Mouse (Mus musculus) neural tube, embryonic 14.5 days (tissue): ENCODE data around the gene Bcl7a. TPM values are rescaled to one million over a fixed set of nuclear protein-coding genes. Genes with fewer than 3 reads are reported as not detected.
A peak's percentile ranks its signal among the peaks of the same experiment; 100 is the strongest.

ENCODE experiments used
- ATAC-seq: fragments of 200-750 bp; cut with Nextera tagmentation; 2 replicates; pipeline ENCODE4 v1.8.0; 2017; ENCODE audit warnings: low read depth, mild to moderate bottlenecking, moderate TSS enrichment, moderate library complexity
- H3K27ac ChIP-seq: fragments of 300-500 bp; sonication (generic); 2 replicates; pipeline ENCODE4 v1.5.1; 2014; ENCODE audit warnings: low read depth, mild to moderate bottlenecking, control low read depth, low read length, moderate library complexity, mixed read lengths
- H3K27me3 ChIP-seq: fragments of 300-500 bp; sonication (generic); 2 replicates; pipeline ENCODE4 v1.6.1; 2014; ENCODE audit warnings: low read length; ENCODE audit not compliant: control insufficient read depth, insufficient read depth
- H3K36me3 ChIP-seq: fragments of 300-500 bp; sonication (generic); 2 replicates; pipeline ENCODE4 v1.6.1; 2014; ENCODE audit warnings: low read length, mixed read lengths; ENCODE audit not compliant: control insufficient read depth, insufficient read depth
- H3K4me1 ChIP-seq: fragments of 300-500 bp; sonication (generic); 2 replicates; pipeline ENCODE4 v1.6.1; 2014; ENCODE audit warnings: low read length; ENCODE audit not compliant: control insufficient read depth, insufficient read depth
- H3K4me2 ChIP-seq: fragments of 300-500 bp; sonication (generic); 2 replicates; pipeline ENCODE4 v1.6.1; 2014; ENCODE audit warnings: mild to moderate bottlenecking, low read depth, low read length, control low read depth
- H3K4me3 ChIP-seq: fragments of 300-500 bp; sonication (generic); 2 replicates; pipeline ENCODE4 v1.5.1; 2014; ENCODE audit warnings: low read depth, low read length, control low read depth, mixed read lengths
- H3K9ac ChIP-seq: fragments of 300-500 bp; sonication (generic); replicated peaks from 2 replicates; pipeline ENCODE4 v1.6.1; 2014; ENCODE audit warnings: low read depth, mild to moderate bottlenecking, control low read depth, low read length, mixed read lengths
- H3K9me3 ChIP-seq: fragments of 300-500 bp; sonication (generic); 2 replicates; pipeline ENCODE4 v1.6.1; 2016; ENCODE audit warnings: low read length; ENCODE audit not compliant: control insufficient read depth
- WGBS: fragments of 180-500 bp; shearing (Covaris S2); extraction: QIAGEN DNeasy Blood & Tissue Kit; methylation state at CpG from one replicate; pipeline ENCODE4 v1.1.7; 2014; 5-methylcytosine and 5-hydroxymethylcytosine counted together
- polyA plus RNA-seq: library from polyadenylated mRNA; unstranded; fragments of >200 nt; fragmentation: Nextera tagmentation; extraction: Ambion mirVana; gene quantifications from 2 replicates; pipeline ENCODE4 v1.2.1, GENCODE M21; 2014

Gene Bcl7a
- 38.7 and 40.8 TPM in 2 replicates for polyA plus RNA-seq

DNA sequence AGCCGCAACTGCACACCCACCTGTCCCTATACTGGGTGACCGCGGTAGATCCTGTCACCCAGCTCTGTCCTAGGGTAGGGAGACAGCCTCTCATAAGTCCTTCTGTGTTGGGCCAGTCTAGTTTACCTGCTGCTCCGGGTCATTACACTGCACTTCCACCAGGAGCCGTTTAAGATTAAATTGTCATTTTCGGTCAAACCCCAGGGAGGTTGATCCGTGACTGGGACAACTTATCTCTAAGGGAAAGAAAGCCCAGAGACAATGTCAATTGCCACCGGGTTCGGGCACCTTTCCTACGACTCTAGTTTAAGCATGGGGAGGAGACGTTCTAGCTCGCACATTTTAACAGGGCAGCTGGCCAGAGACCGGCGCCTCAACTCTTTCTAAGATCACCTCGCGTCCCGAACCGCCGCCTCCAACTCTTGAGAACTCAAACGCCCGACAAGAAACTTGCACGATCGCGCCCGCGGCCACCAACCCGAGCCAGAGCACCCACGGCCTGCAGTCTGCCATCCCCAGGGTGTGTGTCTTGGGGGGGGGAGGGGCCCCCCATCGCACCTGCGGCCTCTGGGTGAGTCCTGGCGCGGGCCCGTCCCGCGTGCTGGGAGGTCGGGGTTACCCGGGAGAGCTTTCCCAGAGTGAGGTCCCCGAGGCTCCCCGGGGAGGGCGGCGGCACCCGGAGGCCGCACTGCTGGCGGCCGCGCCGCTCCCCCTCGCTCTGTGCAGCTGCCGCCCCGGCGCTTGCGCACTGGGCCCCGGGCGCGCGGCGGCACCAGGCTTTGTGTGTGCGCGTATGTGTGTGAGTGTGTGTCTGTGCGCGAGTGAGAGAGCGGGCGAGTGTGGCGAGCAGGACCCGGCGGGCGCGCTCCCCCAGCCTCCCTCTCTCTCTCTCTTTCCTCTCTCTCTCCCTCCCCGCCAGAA is at the start of gene Bcl7a:
Bcl7a (plus strand) TSS at position 128 of the 921 bp plus-strand sequence.
- Histone ChIP-seq H3K27ac (peak within 1 kb of the TSS; percentile 98), H3K27me3 (no peaks in the 10 kb centered on the region), H3K9ac (peak within 1 kb of the TSS; percentile 85), H3K9me3 (no peaks in the 10 kb centered on the region), H3K4me2 (peak within 1 kb of the TSS; percentile 90), H3K4me1 (peaks cover 24% of the 10 kb centered on the region), H3K4me3 (peak within 1 kb of the TSS; percentile 88), H3K36me3 (no peaks in the 10 kb centered on the region)
- WGBS: 2% methylated on average over 68 of the region's 69 CpGs
- peak; percentile 85 for ATAC-seq

DNA sequence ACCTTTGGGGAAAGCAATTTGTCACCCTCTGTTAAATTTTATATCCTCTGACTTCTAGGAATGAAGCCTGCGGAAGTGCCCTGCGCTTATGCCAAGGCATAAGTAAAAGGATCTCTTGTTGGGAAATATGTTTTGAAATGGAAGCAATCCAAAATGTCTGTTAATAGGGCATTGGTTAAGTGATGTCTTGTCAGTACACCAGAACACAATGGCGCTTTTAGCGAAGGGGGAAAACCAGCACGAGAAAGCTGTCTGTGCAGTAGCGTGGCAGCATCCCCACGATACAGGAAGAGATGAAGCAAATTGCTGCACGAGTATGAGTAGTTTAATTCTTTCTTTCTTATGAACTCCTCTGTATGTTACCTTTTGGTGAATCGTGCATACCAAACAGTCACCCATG is 49.0 kb upstream of the Bcl7a start:
- no peaks in the 10 kb centered on the region for H3K36me3 ChIP-seq
- H3K4me3 ChIP-seq: no peak overlapping the region
- no peak overlapping the region for H3K9ac ChIP-seq
- H3K4me2 ChIP-seq: no peak overlapping the region
- no peak overlapping the region for H3K27ac ChIP-seq
- ATAC-seq: no peak
- WGBS: 52% methylated on average over 9 of the region's 9 CpGs
- no peaks in the 10 kb centered on the region for H3K9me3 ChIP-seq
- H3K4me1 ChIP-seq: 0 out of 2 replicates have a peak, but pooled peaks cover 4% of the 10 kb centered on the region
- H3K27me3 ChIP-seq: no peaks in the 10 kb centered on the region

DNA sequence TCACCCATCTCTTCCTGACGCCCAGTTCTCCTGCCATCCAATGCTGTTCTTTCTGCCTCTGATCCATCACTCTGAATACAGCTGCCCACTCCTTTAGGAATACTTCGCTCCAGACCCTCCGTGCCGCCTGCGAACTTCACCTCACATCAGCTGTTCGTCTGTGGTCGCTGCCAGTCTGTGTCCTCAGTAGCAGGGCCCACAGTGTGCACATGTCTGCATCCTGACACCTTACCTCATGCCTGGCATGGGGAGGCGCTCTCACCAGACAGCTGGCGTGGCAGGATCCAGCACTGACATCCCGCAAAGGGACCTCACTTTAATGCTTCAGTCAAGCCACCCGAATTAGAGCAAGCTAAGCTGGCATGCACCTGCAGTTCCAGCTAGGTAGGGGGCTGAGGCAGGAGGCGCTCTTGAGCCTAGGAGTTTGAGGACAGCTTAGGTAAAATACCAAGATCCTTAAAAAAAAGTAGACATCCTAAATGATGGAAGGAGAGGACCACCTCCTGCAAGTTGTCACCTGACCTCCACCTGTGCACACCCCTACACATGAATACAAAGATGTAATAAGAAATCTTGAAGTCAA is 47.3 kb upstream of the Bcl7a start:
- H3K9me3 ChIP-seq: no peaks in the 10 kb centered on the region
- no peak overlapping the region for H3K4me2 ChIP-seq
- no peak overlapping the region for H3K9ac ChIP-seq
- no peaks in the 10 kb centered on the region for H3K36me3 ChIP-seq
- H3K4me3 ChIP-seq: no peak overlapping the region
- WGBS: 68% methylated on average over 12 of the region's 12 CpGs
- no peaks in the 10 kb centered on the region for H3K27me3 ChIP-seq
- no peak overlapping the region for H3K27ac ChIP-seq
- ATAC-seq: no peak
- H3K4me1 ChIP-seq: peaks cover 17% of the 10 kb centered on the region

DNA sequence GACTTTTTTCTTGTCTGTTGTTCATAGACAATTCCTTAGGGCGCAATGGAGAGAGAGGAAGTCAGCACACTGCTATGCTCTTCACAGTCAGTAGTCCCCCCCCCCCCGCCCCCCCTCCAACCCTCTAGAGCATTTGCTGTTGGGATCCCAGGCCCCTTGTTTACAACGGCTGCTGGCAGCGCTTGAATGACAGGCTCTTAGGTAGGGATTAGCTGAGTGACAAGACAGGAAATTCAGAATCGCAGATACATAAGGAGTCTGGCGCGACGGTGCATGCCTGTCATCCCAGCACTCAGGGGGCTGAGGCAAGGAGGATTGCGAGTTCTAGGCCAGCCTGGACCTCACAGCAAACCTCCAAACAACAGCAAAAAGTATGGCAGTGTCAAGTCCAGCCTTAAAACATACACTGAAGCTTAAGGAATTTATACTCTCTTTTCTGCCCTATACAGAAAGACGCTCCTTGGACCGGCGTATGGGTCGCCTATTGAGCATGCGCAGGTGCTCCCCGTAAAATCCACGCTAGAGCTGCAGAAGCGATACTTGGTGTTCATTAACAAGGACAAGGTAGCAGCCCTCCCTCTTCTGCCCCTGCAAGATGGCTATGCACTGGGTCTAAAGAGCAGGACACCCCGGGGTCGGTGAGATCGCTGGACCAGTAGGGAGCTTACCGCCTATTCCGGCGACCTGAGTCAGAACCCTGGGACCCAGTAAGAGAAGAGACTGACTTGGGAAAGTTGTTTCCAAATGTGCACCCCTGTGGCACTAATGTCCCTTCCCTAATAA is 46.5 kb upstream of the Bcl7a start:
- 62% methylated on average over 22 of the region's 23 CpGs for WGBS
- no peak overlapping the region for H3K4me2 ChIP-seq
- no peaks in the 10 kb centered on the region for H3K36me3 ChIP-seq
- H3K9ac ChIP-seq: no peak overlapping the region
- no peak for ATAC-seq
- no peaks in the 10 kb centered on the region for H3K27me3 ChIP-seq
- H3K9me3 ChIP-seq: no peaks in the 10 kb centered on the region
- H3K27ac ChIP-seq: no peak overlapping the region
- peaks cover 22% of the 10 kb centered on the region for H3K4me1 ChIP-seq
- H3K4me3 ChIP-seq: no peak overlapping the region

DNA sequence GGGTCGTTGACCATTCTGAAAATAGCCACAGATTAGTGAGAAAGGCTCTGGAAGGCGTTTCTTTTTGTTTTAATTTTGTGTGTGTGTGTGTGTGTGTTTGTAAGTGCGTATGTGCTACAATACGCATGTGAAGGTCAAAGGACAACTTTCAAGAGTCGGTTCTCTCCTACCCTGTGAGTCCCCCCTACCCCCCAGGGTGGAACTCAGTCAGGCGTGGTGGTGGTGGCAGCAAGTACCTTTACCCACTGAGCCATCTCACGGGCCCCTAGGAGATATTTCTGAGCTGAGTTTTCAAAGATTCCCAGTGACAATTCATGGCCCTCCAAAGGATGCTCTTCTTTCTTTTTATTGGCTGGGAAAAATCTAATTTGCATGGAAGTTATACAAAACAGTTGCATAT is 45.8 kb upstream of the Bcl7a start:
- no peak for ATAC-seq
- H3K9me3 ChIP-seq: no peaks in the 10 kb centered on the region
- no peaks in the 10 kb centered on the region for H3K27me3 ChIP-seq
- no peak overlapping the region for H3K27ac ChIP-seq
- no peak overlapping the region for H3K4me2 ChIP-seq
- H3K36me3 ChIP-seq: no peaks in the 10 kb centered on the region
- 72% methylated on average over 7 of the region's 7 CpGs for WGBS
- H3K9ac ChIP-seq: no peak overlapping the region
- H3K4me1 ChIP-seq: peaks cover 23% of the 10 kb centered on the region
- no peak overlapping the region for H3K4me3 ChIP-seq

DNA sequence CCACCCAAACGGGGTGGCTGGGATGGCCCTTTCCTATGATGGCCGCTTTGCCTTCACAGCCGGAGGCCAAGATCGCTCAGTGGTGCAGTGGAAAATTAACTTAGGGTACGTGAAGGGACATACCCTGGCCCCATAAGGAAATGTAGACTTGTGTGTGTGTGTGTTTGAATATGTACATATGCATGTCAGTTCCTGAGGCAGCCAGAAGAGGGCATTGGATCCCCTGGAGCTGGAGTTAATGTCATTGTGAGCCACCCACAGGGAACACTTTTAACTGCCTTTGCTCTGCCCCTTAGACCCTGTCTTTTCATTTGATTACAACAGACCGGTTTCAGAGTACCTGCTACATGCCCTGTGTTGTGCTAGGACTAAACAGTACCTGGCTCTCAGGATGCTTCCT is 45.1 kb upstream of the Bcl7a start:
- Histone ChIP-seq H3K27me3 (no peaks in the 10 kb centered on the region), H3K4me2 (no peak overlapping the region), H3K9me3 (no peaks in the 10 kb centered on the region), H3K36me3 (no peaks in the 10 kb centered on the region), H3K4me1 (peaks cover 23% of the 10 kb centered on the region), H3K27ac (no peak overlapping the region), H3K4me3 (no peak overlapping the region), H3K9ac (no peak overlapping the region)
- ATAC-seq: no peak
- 81% methylated on average over 6 of the region's 6 CpGs for WGBS

DNA sequence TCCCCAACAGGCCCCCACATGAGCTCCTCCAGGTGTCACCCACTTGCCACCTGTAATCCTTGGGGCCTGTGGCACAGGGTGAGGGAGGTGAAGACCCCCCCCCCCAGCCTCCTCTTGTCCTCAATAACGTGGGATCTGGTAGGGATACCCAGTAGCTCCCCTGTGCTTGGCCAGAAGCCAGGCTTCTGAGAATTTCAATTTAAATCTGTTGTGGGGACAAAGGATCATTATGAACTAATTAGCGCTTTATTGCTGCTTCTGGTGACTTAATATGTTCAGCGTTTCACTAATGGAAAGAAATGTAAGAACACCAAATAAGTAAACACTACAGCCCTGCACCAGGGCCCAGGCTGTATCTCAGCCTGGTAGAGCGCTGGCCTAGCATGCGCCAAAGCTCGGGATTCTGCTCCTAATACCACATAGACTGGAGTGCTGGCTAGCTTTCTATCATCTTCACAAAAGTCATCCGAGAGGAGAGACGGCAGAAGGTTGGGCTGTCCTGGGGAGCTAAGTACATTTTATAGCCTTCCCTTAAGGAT is 43.1 kb upstream of the Bcl7a start:
- no peaks in the 10 kb centered on the region for H3K36me3 ChIP-seq
- H3K4me2 ChIP-seq: no peak overlapping the region
- H3K9ac ChIP-seq: no peak overlapping the region
- H3K4me3 ChIP-seq: no peak overlapping the region
- no peaks in the 10 kb centered on the region for H3K9me3 ChIP-seq
- peaks cover 20% of the 10 kb centered on the region for H3K4me1 ChIP-seq
- ATAC-seq: peak; percentile 53
- peak overlapping the region; percentile 61 for H3K27ac ChIP-seq
- H3K27me3 ChIP-seq: no peaks in the 10 kb centered on the region
- WGBS: 35% methylated on average over 8 of the region's 8 CpGs

DNA sequence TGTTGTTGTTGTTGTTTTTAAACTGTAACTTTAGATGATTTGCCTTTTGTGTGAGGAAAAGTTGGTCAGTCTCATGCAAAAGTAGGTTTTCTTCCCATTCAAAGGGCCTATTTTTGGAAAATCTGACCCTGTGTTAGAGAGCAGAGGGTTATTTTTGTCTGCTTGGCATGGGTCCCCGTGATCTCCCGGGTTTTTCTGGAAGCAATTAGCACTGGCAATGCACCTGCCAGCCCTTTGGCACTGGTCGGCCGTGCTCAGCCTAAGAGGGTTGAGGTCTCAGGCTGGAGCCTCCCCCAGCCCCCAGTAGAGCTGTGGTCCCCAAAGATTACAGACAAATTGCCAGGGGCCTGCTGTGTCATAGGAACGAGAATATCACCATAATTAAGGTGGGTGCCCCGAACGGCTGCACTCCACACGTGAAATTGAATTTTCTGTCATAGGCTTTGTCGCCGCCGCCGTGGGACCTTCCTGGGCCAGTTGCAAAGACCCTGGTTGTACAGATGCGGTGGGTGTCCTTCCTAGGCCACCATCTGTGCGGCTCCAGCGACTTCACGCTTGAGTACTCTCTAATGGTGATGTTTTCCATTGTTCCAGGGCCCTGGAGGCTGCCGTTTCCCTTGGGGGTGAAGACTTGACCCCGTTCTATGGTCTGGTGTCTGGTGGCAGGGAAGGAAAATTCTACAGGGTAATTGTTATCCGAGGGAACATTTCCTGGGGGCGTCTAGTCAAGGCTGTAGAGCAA is 41.7 kb upstream of the Bcl7a start:
- no peak for ATAC-seq
- Histone ChIP-seq H3K4me3 (no peak overlapping the region), H3K27me3 (no peaks in the 10 kb centered on the region), H3K9me3 (no peaks in the 10 kb centered on the region), H3K4me2 (no peak overlapping the region), H3K4me1 (peaks cover 20% of the 10 kb centered on the region), H3K36me3 (no peaks in the 10 kb centered on the region), H3K27ac (no peak overlapping the region), H3K9ac (no peak overlapping the region)
- 12% methylated on average over 20 of the region's 20 CpGs for WGBS
